Mouse (Mus musculus): ENCODE measurements around the gene Dhx9. TPM values are rescaled to one million over a fixed set of nuclear protein-coding genes. Genes with fewer than 3 reads are reported as not detected.
"Not testable (repeated sequence)": the region's sequence is repeated elsewhere in the genome, so short reads cannot be mapped to it uniquely, and the experiment has no call there.

Dhx9 gene
- polyA plus RNA-seq, 1 experiment from 2014 or later: 18.8 TPM

DNA sequence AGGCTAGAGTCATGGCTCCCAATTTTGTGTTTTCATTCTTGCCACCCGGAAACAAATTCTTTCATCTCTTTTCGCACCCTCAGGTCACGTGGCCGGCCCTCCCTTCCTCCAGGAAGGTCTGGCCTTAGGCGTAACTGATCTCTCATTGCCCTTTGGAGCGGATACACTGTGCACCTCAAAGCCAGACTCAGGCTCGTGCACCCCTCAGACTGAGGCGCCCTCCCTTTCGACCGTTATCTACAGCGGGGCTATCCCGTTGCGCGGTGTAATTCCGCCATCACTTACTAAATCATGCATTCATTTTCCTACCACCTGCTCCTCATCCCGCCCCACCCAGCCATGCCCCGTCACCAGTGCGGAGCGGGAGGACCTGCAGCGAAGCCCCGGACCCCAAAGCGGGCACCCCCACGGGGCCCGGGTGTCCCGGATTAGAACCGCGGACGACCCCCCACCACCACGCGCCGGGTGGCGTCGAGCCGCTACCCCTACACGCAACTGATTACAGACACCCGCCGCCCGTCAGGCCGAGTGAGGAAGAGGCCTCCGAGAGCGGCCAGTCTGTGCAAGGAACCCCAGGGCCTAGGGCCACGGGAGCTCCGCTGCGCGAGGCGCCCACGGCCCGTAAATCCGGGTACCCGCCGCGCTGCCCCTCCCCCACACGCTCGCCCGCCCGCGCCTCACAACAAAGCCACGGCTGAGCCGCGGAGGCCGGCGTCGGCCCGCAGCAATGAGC lies 527 bp downstream of the Dhx9 start:
- H3K36me3 ChIP-seq (ENCODE audit: control insufficient read depth, insufficient read depth, low read length): peaks cover 8% of the 10 kb centered on the region
- H3K4me3 ChIP-seq (ENCODE audit: control insufficient read depth in 1 of 2, insufficient read depth in 1 of 2, low read depth in 1 of 2, low read length in 2 of 2): peak overlapping the region; percentile 99 to 100
- no peaks in the 10 kb centered on the region for H3K9me3 ChIP-seq (ENCODE audit: control insufficient read depth, low read length)
- H3K4me2 ChIP-seq (ENCODE audit: low read length): peak overlapping the region; percentile 90
- ATAC-seq (ENCODE audit: insufficient number of reproducible peaks, insufficient read depth, low FRiP score, low read depth): peak; percentile 74
- no peaks in the 10 kb centered on the region for H3K27me3 ChIP-seq (ENCODE audit: control insufficient read depth, insufficient read depth, low read length)
- H3K4me1 ChIP-seq (ENCODE audit: control insufficient read depth in 2 of 2, insufficient read depth in 2 of 2, low read length in 2 of 2): peaks cover 0 to 18% of the 10 kb centered on the region in 2 experiments; a peak in 2 of 4 replicates
- under 1% methylated on average over 61 of the region's 64 CpGs for WGBS
- H3K9ac ChIP-seq (ENCODE audit: low read length): peak overlapping the region; percentile 99
- H3K27ac ChIP-seq (replicated peaks in 1 of 2; ENCODE audit: control insufficient read depth in 1 of 2, insufficient read depth in 1 of 2, low read depth in 2 of 2, low read length in 2 of 2): peak overlapping the region; percentile 79 to 89

DNA sequence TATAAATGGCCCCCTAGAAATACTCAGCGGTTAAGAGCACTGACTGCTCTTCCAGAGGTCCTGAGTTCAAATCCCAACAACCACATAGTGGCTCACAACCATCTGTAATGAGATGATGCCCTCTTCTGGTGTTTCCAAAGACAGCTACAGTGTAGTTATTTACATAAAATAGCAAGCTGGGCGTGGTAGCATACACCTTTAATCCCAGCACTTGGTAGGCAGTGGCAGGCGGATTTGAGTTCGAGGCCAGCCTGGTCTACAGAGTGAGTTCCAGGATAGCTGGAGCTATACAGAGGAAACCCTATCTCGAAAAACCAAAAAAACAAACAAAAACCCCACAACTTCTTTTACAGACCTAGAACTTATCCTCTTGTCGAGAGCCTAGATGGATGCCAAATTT lies 1.3 kb downstream of the Dhx9 start:
- H3K9ac ChIP-seq (ENCODE audit: low read length): peak overlapping the region; percentile 99
- H3K4me1 ChIP-seq (ENCODE audit: control insufficient read depth in 2 of 2, insufficient read depth in 2 of 2, low read length in 2 of 2): peaks cover 0 to 18% of the 10 kb centered on the region in 2 experiments; a peak in 2 of 4 replicates
- ATAC-seq (ENCODE audit: insufficient number of reproducible peaks, insufficient read depth, low FRiP score, low read depth); H3K27me3 ChIP-seq (ENCODE audit: control insufficient read depth, insufficient read depth, low read length); H3K9me3 ChIP-seq (ENCODE audit: control insufficient read depth, low read length); H3K27ac ChIP-seq (replicated peaks in 1 of 2; ENCODE audit: control insufficient read depth in 1 of 2, insufficient read depth in 1 of 2, low read depth in 2 of 2, low read length in 2 of 2): not testable (repeated sequence)
- peaks cover 16% of the 10 kb centered on the region for H3K36me3 ChIP-seq (ENCODE audit: control insufficient read depth, insufficient read depth, low read length)
- 13% methylated on average over 6 of the region's 6 CpGs for WGBS
- peak overlapping the region; percentile 90 for H3K4me2 ChIP-seq (ENCODE audit: low read length)
- H3K4me3 ChIP-seq (ENCODE audit: control insufficient read depth in 1 of 2, insufficient read depth in 1 of 2, low read depth in 1 of 2, low read length in 2 of 2): peak overlapping the region; percentile 99 to 100

DNA sequence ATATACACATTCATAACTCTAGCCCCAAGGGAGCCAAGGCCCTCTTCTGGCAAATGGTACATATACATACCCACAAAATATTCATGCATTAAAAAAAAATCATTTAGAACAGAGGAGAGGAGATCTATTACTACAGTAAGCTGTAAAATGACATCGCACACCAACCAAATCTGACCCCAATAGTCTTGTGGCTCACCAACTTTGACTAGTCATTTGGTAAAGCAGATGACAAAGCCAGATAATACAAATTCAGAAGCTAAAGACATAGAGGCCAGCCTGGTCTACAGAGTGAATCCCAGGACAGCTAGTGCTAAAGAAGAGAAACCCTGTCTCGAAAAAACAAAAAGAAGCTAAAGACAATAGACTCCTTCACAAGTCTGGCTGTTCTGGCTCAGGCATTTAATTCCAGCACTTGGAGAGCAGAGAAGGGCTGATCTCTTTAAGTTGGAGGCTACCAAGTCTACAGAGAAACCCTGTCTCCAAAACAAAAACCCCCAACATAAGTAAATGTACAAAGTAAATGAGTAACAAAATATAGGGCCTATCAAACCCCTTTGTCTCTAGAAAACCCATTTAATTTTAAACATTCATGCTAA lies 2.2 kb downstream of the Dhx9 start:
- H3K27me3 ChIP-seq (ENCODE audit: control insufficient read depth, insufficient read depth, low read length): no peaks in the 10 kb centered on the region
- H3K27ac ChIP-seq (replicated peaks in 1 of 2; ENCODE audit: control insufficient read depth in 1 of 2, insufficient read depth in 1 of 2, low read depth in 2 of 2, low read length in 2 of 2): no peak overlapping the region
- peaks cover 0 to 18% of the 10 kb centered on the region in 2 experiments; a peak in 2 of 4 replicates for H3K4me1 ChIP-seq (ENCODE audit: control insufficient read depth in 2 of 2, insufficient read depth in 2 of 2, low read length in 2 of 2)
- H3K9ac ChIP-seq (ENCODE audit: low read length): peak overlapping the region; percentile 42
- ATAC-seq (ENCODE audit: insufficient number of reproducible peaks, insufficient read depth, low FRiP score, low read depth): no peak
- WGBS: 60% methylated on average over 2 of the region's 2 CpGs
- no peaks in the 10 kb centered on the region for H3K9me3 ChIP-seq (ENCODE audit: control insufficient read depth, low read length)
- peak overlapping the region; percentile 90 for H3K4me2 ChIP-seq (ENCODE audit: low read length)
- H3K4me3 ChIP-seq (ENCODE audit: control insufficient read depth in 1 of 2, insufficient read depth in 1 of 2, low read depth in 1 of 2, low read length in 2 of 2): peak overlapping the region in 1 of 2 experiments; percentile 100; a peak in 2 of 4 replicates
- peaks cover 24% of the 10 kb centered on the region for H3K36me3 ChIP-seq (ENCODE audit: control insufficient read depth, insufficient read depth, low read length)

- Histone ChIP-seq H3K4me3 (ENCODE audit: control insufficient read depth in 1 of 2, insufficient read depth in 1 of 2, low read depth in 1 of 2, low read length in 2 of 2) (no peak overlapping the region), H3K4me1 (ENCODE audit: control insufficient read depth in 2 of 2, insufficient read depth in 2 of 2, low read length in 2 of 2) (peaks cover 0 to 16% of the 10 kb centered on the region in 2 experiments; a peak in 2 of 4 replicates), H3K27ac (replicated peaks in 1 of 2; ENCODE audit: control insufficient read depth in 1 of 2, insufficient read depth in 1 of 2, low read depth in 2 of 2, low read length in 2 of 2) (no peak overlapping the region), H3K9me3 (ENCODE audit: control insufficient read depth, low read length) (no peaks in the 10 kb centered on the region), H3K9ac (ENCODE audit: low read length) (no peak overlapping the region), H3K4me2 (ENCODE audit: low read length) (no peak overlapping the region), H3K27me3 (ENCODE audit: control insufficient read depth, insufficient read depth, low read length) (no peaks in the 10 kb centered on the region), H3K36me3 (ENCODE audit: control insufficient read depth, insufficient read depth, low read length) (peaks cover 66% of the 10 kb centered on the region)
- WGBS: 30% methylated on average over 1 of the region's 1 CpGs
- ATAC-seq (ENCODE audit: insufficient number of reproducible peaks, insufficient read depth, low FRiP score, low read depth): no peak
Observed at GRCm38 (mm10) chr1:153481025-153481412, 6.4 kb downstream of the Dhx9 start.

GRCm38 (mm10) chr1:153480386-153481024 lies 7.0 kb downstream of the Dhx9 start:
- no peak overlapping the region for H3K4me3 ChIP-seq (ENCODE audit: control insufficient read depth in 1 of 2, insufficient read depth in 1 of 2, low read depth in 1 of 2, low read length in 2 of 2)
- H3K36me3 ChIP-seq (ENCODE audit: control insufficient read depth, insufficient read depth, low read length): peaks cover 71% of the 10 kb centered on the region
- 60% methylated on average over 1 of the region's 1 CpGs for WGBS

GRCm38 (mm10) chr1:153479296-153479695 lies 8.2 kb downstream of the Dhx9 start:
- peaks cover 84% of the 10 kb centered on the region for H3K36me3 ChIP-seq (ENCODE audit: control insufficient read depth, insufficient read depth, low read length)
- no peak overlapping the region for H3K4me2 ChIP-seq (ENCODE audit: low read length)
- no peaks in the 10 kb centered on the region for H3K4me1 ChIP-seq (ENCODE audit: control insufficient read depth in 2 of 2, insufficient read depth in 2 of 2, low read length in 2 of 2)
- no peak overlapping the region for H3K9ac ChIP-seq (ENCODE audit: low read length)
- no peak overlapping the region for H3K4me3 ChIP-seq (ENCODE audit: control insufficient read depth in 1 of 2, insufficient read depth in 1 of 2, low read depth in 1 of 2, low read length in 2 of 2)
- H3K9me3 ChIP-seq (ENCODE audit: control insufficient read depth, low read length): no peaks in the 10 kb centered on the region
- no peaks in the 10 kb centered on the region for H3K27me3 ChIP-seq (ENCODE audit: control insufficient read depth, insufficient read depth, low read length)
- WGBS: 93% methylated on average over 1 of the region's 1 CpGs
- H3K27ac ChIP-seq (replicated peaks in 1 of 2; ENCODE audit: control insufficient read depth in 1 of 2, insufficient read depth in 1 of 2, low read depth in 2 of 2, low read length in 2 of 2): no peak overlapping the region
- ATAC-seq (ENCODE audit: insufficient number of reproducible peaks, insufficient read depth, low FRiP score, low read depth): no peak

More at GRCm38 (mm10) chr1:153480386-153481024, 7.0 kb downstream of the Dhx9 start:
- Histone ChIP-seq H3K27me3 (ENCODE audit: control insufficient read depth, insufficient read depth, low read length) (no peaks in the 10 kb centered on the region), H3K9ac (ENCODE audit: low read length) (no peak overlapping the region), H3K27ac (replicated peaks in 1 of 2; ENCODE audit: control insufficient read depth in 1 of 2, insufficient read depth in 1 of 2, low read depth in 2 of 2, low read length in 2 of 2) (no peak overlapping the region), H3K4me2 (ENCODE audit: low read length) (no peak overlapping the region), H3K4me1 (ENCODE audit: control insufficient read depth in 2 of 2, insufficient read depth in 2 of 2, low read length in 2 of 2) (peaks cover 0 to 11% of the 10 kb centered on the region in 2 experiments; a peak in 2 of 4 replicates), H3K9me3 (ENCODE audit: control insufficient read depth, low read length) (no peaks in the 10 kb centered on the region)
- no peak for ATAC-seq (ENCODE audit: insufficient number of reproducible peaks, insufficient read depth, low FRiP score, low read depth)

DNA sequence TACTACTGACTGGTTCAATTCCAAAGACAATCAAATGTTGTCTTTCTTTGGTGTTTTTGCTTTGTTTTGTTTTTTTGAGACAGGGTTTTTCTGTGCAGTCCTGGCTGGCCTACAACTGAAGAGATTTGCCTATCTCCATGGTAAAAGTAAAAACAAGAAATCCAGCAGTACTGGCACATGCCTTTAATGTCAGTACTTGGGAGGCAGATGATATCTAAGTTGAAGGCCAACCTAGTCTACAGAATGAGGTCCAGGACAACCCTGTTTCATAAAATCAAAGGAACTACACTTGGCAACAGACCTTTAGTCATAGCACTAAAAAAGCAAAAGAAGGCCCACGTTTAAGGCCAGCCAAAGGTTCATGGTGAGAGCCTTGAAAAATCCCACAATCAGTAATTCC lies 25.7 kb downstream of the Dhx9 start:
- Histone ChIP-seq H3K4me1 (ENCODE audit: control insufficient read depth in 2 of 2, insufficient read depth in 2 of 2, low read length in 2 of 2) (no peaks in the 10 kb centered on the region), H3K4me3 (ENCODE audit: control insufficient read depth in 1 of 2, insufficient read depth in 1 of 2, low read depth in 1 of 2, low read length in 2 of 2) (no peak overlapping the region), H3K27ac (replicated peaks in 1 of 2; ENCODE audit: control insufficient read depth in 1 of 2, insufficient read depth in 1 of 2, low read depth in 2 of 2, low read length in 2 of 2) (no peak overlapping the region), H3K36me3 (ENCODE audit: control insufficient read depth, insufficient read depth, low read length) (peaks cover 99% of the 10 kb centered on the region), H3K27me3 (ENCODE audit: control insufficient read depth, insufficient read depth, low read length) (no peaks in the 10 kb centered on the region), H3K9ac (ENCODE audit: low read length) (no peak overlapping the region), H3K4me2 (ENCODE audit: low read length) (no peak overlapping the region), H3K9me3 (ENCODE audit: control insufficient read depth, low read length) (no peaks in the 10 kb centered on the region)
- WGBS: 80% methylated on average over 1 of the region's 1 CpGs
- no peak for ATAC-seq (ENCODE audit: insufficient number of reproducible peaks, insufficient read depth, low FRiP score, low read depth)
